Mouse (Mus musculus) bone marrow macrophage, adult 2 months (primary cell): ENCODE measurements around the gene Ddx51. TPM values are rescaled to one million over a fixed set of nuclear protein-coding genes. Genes with fewer than 3 reads are reported as not detected.

ENCODE experiments used
- H3K27ac ChIP-seq: 2 replicates; pipeline ENCODE4 v1.5.1; 2012; ENCODE audit warnings: low read depth, low read length; ENCODE audit not compliant: insufficient read depth
- H3K4me1 ChIP-seq: 2 replicates; pipeline ENCODE4 v1.6.1; 2012; ENCODE audit warnings: low read length; ENCODE audit not compliant: control insufficient read depth, insufficient read depth
- H3K4me3 ChIP-seq: 2 replicates; pipeline ENCODE4 v1.5.1; 2012; ENCODE audit warnings: mild to moderate bottlenecking, low read length, moderate library complexity; ENCODE audit not compliant: insufficient read depth
- CTCF ChIP-seq: IDR thresholded peaks from 2 replicates; pipeline ENCODE4 v1.5.1; 2012; ENCODE audit warnings: low read depth, mild to moderate bottlenecking, low read length, moderate library complexity
- POLR2A ChIP-seq: IDR thresholded peaks from 2 replicates; pipeline ENCODE4 v1.6.1; 2012; ENCODE audit warnings: mild to moderate bottlenecking, low read depth, low read length, borderline replicate concordance
- polyA plus RNA-seq: library from polyadenylated mRNA; stranded (reverse); fragments of >200 nt; gene quantifications from 2 replicates; pipeline ENCODE4 v1.2.4, GENCODE M21; 2012; ENCODE audit not compliant: missing spikeins, insufficient read depth, insufficient read length

Ddx51 gene
- 10.1 and 13.6 TPM in 2 replicates for polyA plus RNA-seq

DNA sequence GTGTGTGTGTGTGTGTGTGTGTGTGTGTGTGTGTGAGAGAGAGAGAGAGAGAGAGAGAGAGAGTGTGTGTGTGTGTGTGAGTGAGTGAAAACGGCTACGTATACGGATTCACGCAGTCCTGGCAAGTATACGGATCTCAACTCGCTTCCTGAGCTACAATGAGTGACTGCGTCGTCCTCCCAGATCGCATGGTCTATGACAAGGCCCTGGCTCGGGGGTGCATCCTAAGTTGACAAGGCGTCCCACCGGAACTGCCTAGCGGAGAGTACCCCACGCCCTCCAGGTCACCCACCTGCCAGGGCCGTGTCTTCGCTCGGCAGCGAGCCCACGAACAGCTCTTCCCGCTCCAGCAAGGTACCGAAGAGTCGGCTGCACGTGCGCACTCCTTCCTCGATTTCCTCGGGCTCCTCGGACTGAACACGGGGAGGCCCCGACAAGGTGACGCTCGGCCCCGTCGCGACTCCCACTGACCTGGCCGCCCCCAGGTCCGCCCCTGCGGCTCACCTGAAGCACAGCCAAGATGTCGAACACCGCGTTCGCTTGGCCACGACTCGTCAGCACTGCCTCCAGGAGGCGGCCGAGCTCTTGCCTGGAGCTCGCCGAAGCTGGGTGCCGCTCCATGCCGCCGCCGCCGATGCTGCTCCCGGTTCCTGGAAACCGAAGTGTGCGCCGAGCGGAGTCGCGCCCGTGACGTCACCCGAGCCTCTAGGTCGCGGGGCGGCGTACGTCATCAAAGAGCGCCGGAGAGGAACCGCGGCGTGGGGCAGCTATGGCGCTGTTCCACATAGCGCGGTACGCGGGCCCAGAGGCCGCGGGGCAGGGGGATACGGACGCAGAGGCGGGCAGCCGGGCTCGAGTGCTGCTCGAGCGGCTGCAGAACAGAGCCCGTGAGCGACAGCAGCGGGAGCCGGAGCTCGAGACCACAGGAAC lies at the start of gene Ddx51, which contains the start of gene Noc4l:
Gene Ddx51, plus strand, starts transcription at position 733 of the 930 bp plus-strand sequence.
Gene Noc4l, minus strand, starts transcription at position 699 of the 930 bp plus-strand sequence.
- no peak for TF ChIP-seq CTCF
- TF ChIP-seq POLR2A, result 0 out of 2 replicates have a peak, but pooled peaks have one; percentile 85
- H3K4me1 ChIP-seq, result peaks cover 9% of the 10 kb centered on the region; the same call in 1 of the 2 replicates
- peak within 1 kb of the TSS; percentile 91 for H3K4me3 ChIP-seq
- no peak within 1 kb of the TSS for H3K27ac ChIP-seq

- no peak overlapping the region for H3K27ac ChIP-seq
- H3K4me1 ChIP-seq, result peaks cover 51% of the 10 kb centered on the region
Measured at GRCm38 (mm10) chr5:110604311-110604710, 48.9 kb upstream of the Ddx51 start.

GRCm38 (mm10) chr5:110605531-110606221 lies 47.6 kb upstream of the Ddx51 start:
- Histone ChIP-seq H3K4me1 (peaks cover 51% of the 10 kb centered on the region), H3K27ac (peak overlapping the region; percentile 57), H3K4me3 (no peak overlapping the region)
- TF ChIP-seq CTCF (no peak), POLR2A (no peak)

More at GRCm38 (mm10) chr5:110604311-110604710, 48.9 kb upstream of the Ddx51 start:
- TF ChIP-seq POLR2A (no peak), CTCF (no peak)
- H3K4me3 ChIP-seq, result no peak overlapping the region

DNA sequence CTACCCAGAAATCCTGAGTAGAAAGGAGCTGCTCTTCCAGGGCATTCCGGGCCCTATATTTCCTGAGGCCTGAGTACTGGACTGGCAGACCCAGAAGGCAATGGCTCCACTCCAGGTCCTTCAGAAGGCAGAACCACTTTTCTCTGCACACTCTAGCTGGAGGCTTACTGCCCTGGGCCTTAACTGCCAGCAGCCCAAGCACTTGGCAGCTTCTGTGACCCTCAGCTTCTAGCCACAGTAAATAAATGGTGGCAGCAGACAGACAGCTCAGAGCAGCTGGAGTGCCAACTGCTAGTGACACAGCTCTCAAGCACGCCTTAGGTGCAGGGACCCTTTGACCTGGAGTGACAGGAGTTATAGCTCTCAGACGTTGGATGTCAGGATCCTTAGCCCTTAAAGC lies 45.5 kb upstream of the Ddx51 start:
- Histone ChIP-seq H3K4me3 (no peak overlapping the region), H3K4me1 (peaks cover 45% of the 10 kb centered on the region), H3K27ac (no peak overlapping the region)
- no peak for TF ChIP-seq CTCF
- TF ChIP-seq POLR2A, result no peak

- Histone ChIP-seq H3K4me1 (peaks cover 43% of the 10 kb centered on the region), H3K27ac (no peak overlapping the region), H3K4me3 (no peak overlapping the region)
- TF ChIP-seq POLR2A (no peak), CTCF (no peak)
Measured at GRCm38 (mm10) chr5:110608336-110608735, 44.9 kb upstream of the Ddx51 start.

GRCm38 (mm10) chr5:110608941-110609340 lies 44.3 kb upstream of the Ddx51 start:
- Histone ChIP-seq H3K4me3 (no peak overlapping the region), H3K4me1 (peaks cover 41% of the 10 kb centered on the region), H3K27ac (no peak overlapping the region)
- TF ChIP-seq CTCF, result no peak
- TF ChIP-seq POLR2A, result no peak

DNA sequence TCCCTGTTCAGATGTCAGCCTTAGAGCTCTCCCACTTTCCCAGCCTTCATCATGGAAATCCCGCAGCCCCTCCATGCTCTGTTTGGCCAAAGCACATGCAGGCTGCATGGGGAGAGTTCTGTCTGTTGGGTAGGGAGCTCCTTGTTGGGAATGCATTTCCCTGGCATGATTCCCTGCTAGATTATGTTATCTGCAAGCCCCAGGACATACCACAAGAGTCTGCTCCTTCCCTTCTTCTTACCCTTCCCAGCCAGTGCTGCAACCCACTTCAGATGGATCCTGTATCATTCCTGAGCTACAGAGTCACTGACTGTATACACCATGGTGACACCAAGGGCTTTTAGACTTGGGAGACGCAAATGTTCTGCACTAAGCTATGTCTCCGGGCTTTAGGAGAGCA lies 43.8 kb upstream of the Ddx51 start:
- Histone ChIP-seq H3K27ac (no peak overlapping the region), H3K4me3 (no peak overlapping the region), H3K4me1 (peaks cover 36% of the 10 kb centered on the region)
- TF ChIP-seq POLR2A, result no peak

DNA sequence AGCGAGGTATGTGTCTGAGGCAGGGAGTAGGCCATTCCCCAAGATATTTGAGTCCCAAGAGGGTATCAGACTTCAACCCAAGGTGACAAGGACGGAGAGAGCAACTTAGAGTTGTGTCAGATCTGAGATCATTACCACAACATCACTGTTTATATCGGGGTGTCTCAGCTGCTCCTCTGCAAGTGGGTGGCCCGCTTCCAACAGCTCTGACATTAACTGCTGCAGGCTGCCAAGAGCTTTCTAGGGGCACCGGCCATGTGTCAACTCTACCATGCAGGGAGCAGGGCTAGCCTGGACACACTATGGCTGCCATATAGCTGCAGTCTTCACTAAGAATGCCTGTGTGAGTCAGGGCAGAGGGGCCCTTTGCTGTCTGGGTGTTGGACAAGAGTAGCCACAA lies 43.4 kb upstream of the Ddx51 start:
- no peak overlapping the region for H3K4me3 ChIP-seq
- peaks cover 36% of the 10 kb centered on the region for H3K4me1 ChIP-seq
- H3K27ac ChIP-seq, result no peak overlapping the region
- TF ChIP-seq POLR2A (no peak), CTCF (no peak)

DNA sequence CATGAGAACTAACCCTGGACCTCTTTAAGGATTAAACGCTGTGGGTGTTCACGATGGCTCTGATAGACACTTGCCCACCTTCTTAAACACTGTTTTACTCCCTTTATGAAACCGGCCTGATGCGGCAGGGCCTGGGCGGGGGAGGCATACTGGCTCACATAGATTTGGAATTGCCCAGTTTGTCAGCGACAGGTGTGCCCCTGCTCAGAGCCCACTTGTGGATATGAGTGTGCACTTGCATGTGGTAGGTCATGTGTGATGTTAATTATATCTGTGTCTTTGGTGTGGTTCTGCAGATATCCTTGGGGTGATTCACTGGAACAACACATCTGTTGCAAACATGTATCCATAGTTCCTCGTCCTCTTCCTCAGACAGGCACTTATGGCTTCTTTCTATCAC lies 42.8 kb upstream of the Ddx51 start:
- Histone ChIP-seq H3K4me3 (no peak overlapping the region), H3K4me1 (peaks cover 30% of the 10 kb centered on the region), H3K27ac (no peak overlapping the region)
- no peak for TF ChIP-seq CTCF
- TF ChIP-seq POLR2A, result no peak
